Mouse (Mus musculus) testis, adult 2 months (tissue): ENCODE data around the gene Ankrd28.

Source experiments
- CTCF ChIP-seq: fragments of 200-500 bp; IDR thresholded peaks from 2 replicates; pipeline ENCODE4 v1.5.1; 2012; ENCODE audit warnings: low read depth, mild to moderate bottlenecking, inconsistent platforms, low read length, moderate library complexity; ENCODE audit not compliant: control insufficient read depth, insufficient read depth, insufficient replicate concordance
- POLR2A ChIP-seq: fragments of 200-500 bp; IDR thresholded peaks from 2 replicates; pipeline ENCODE4 v1.6.1; 2012; ENCODE audit warnings: low read depth, mild to moderate bottlenecking, inconsistent platforms, low read length, moderate library complexity; ENCODE audit not compliant: control insufficient read depth

GRCm38 (mm10) chr14:31709343-31709742 is 121.1 kb downstream of the Ankrd28 start:
- no peak for TF ChIP-seq CTCF
- TF ChIP-seq POLR2A: no peak
